Mouse (Mus musculus): Measurements from ENCODE around the gene Ankrd11.
A peak's percentile ranks its signal among the peaks of the same experiment; 100 is the strongest.

Ankrd11 gene

GRCm38 (mm10) chr8:123004033-123004922 is 37.8 kb downstream of the Ankrd11 start:
- DNase-seq = no peak

GRCm38 (mm10) chr8:123000311-123000710 is 41.8 kb downstream of the Ankrd11 start:
- DNase-seq = no peak

GRCm38 (mm10) chr8:122997963-122998362 is 44.1 kb downstream of the Ankrd11 start:
- DNase-seq = no peak

GRCm38 (mm10) chr8:122993740-122994139 is 48.3 kb downstream of the Ankrd11 start:
- no peak for DNase-seq

GRCm38 (mm10) chr8:122993031-122993430 is 49.0 kb downstream of the Ankrd11 start:
- no peak for DNase-seq

GRCm38 (mm10) chr8:122992296-122992695 is 49.8 kb downstream of the Ankrd11 start:
- DNase-seq = no peak

GRCm38 (mm10) chr8:122991368-122991767 is 50.7 kb downstream of the Ankrd11 start:
- no peak for DNase-seq

- DNase-seq = no peak
Observed at GRCm38 (mm10) chr8:122989976-122990375, 52.1 kb downstream of the Ankrd11 start.

GRCm38 (mm10) chr8:122988955-122989354 is 53.1 kb downstream of the Ankrd11 start:
- no peak for DNase-seq

GRCm38 (mm10) chr8:122987255-122987654 is 54.8 kb downstream of the Ankrd11 start:
- DNase-seq = no peak

GRCm38 (mm10) chr8:122986501-122987184 is 55.4 kb downstream of the Ankrd11 start:
- peak; percentile 57 for DNase-seq

- DNase-seq = no peak
Observed at GRCm38 (mm10) chr8:122984175-122984574, 57.9 kb downstream of the Ankrd11 start.

GRCm38 (mm10) chr8:122983178-122983942 is 58.7 kb downstream of the Ankrd11 start:
- peak; percentile 57 for DNase-seq

GRCm38 (mm10) chr8:122981646-122982045 is 60.4 kb downstream of the Ankrd11 start:
- DNase-seq = no peak

GRCm38 (mm10) chr8:122979865-122980509 is 62.1 kb downstream of the Ankrd11 start:
- no peak for DNase-seq

- DNase-seq = no peak
Observed at GRCm38 (mm10) chr8:122979424-122979823, 62.7 kb downstream of the Ankrd11 start.

GRCm38 (mm10) chr8:122976046-122976445 is 66.0 kb downstream of the Ankrd11 start:
- DNase-seq = no peak

- DNase-seq = no peak
Observed at GRCm38 (mm10) chr8:122969964-122970620, 72.0 kb downstream of the Ankrd11 start.

- no peak for DNase-seq
Observed at GRCm38 (mm10) chr8:122968145-122968544, 73.9 kb downstream of the Ankrd11 start.

GRCm38 (mm10) chr8:122966638-122967037 is 75.4 kb downstream of the Ankrd11 start:
- DNase-seq = no peak

- no peak for DNase-seq
Observed at GRCm38 (mm10) chr8:122962046-122962445, 80.0 kb downstream of the Ankrd11 start.

GRCm38 (mm10) chr8:122961458-122961857 is 80.6 kb downstream of the Ankrd11 start:
- DNase-seq = no peak

Data from thymus, postnatal 4 days (tissue).